Mouse (Mus musculus) hindbrain, postnatal 0 days (tissue): ENCODE measurements around the gene Lgr5. TPM values are rescaled to one million over a fixed set of nuclear protein-coding genes. Genes with fewer than 3 reads are reported as not detected.
A peak's percentile ranks its signal among the peaks of the same experiment; 100 is the strongest.

ENCODE experiments used
- ATAC-seq: fragments of 200-750 bp; cut with Nextera tagmentation; 2 replicates; pipeline ENCODE4 v1.8.0; 2017; ENCODE audit warnings: mild to moderate bottlenecking, moderate TSS enrichment, moderate library complexity
- DNase-seq: peaks from one replicate; pipeline ENCODE4 v3.0.0-alpha.2; 2015; ENCODE audit warnings: low spot score
- H3K27ac ChIP-seq: fragments of 300-500 bp; sonication (generic); 2 replicates; pipeline ENCODE4 v1.5.1; 2014; ENCODE audit warnings: mild to moderate bottlenecking
- H3K27me3 ChIP-seq: fragments of 300-500 bp; sonication (generic); 2 replicates; pipeline ENCODE4 v1.6.1; 2014; ENCODE audit warnings: low read length, mixed read lengths; ENCODE audit not compliant: insufficient read depth
- H3K36me3 ChIP-seq: fragments of 300-500 bp; sonication (generic); 2 replicates; pipeline ENCODE4 v1.6.1; 2014; ENCODE audit warnings: low read length, mixed read lengths; ENCODE audit not compliant: insufficient read depth
- H3K4me1 ChIP-seq: fragments of 300-500 bp; sonication (generic); 2 replicates; pipeline ENCODE4 v1.6.1; 2014; ENCODE audit warnings: antibody characterized with exemption, low read length, mixed read lengths; ENCODE audit not compliant: insufficient read depth
- H3K4me2 ChIP-seq: fragments of 300-500 bp; sonication (generic); 2 replicates; pipeline ENCODE4 v1.6.1; 2014; ENCODE audit warnings: low read depth, mild to moderate bottlenecking, low read length, moderate library complexity, mixed read lengths
- H3K4me3 ChIP-seq: fragments of 300-500 bp; sonication (generic); 2 replicates; pipeline ENCODE4 v1.5.1; 2014; ENCODE audit warnings: low read length
- H3K9ac ChIP-seq: fragments of 300-500 bp; sonication (generic); replicated peaks from 2 replicates; pipeline ENCODE4 v1.6.1; 2014; ENCODE audit warnings: mild to moderate bottlenecking, low read length, moderate library complexity, mixed read lengths
- H3K9me3 ChIP-seq: fragments of 300-500 bp; sonication (generic); 2 replicates; pipeline ENCODE4 v1.6.1; 2016; ENCODE audit warnings: low read length, mixed read lengths
- CTCF ChIP-seq: IDR thresholded peaks from 2 replicates; pipeline ENCODE4 v1.5.1; 2016; ENCODE audit warnings: antibody characterized with exemption, control low read depth, low read depth
- WGBS: fragments of 180-500 bp; shearing (Covaris S2); extraction: QIAGEN DNeasy Blood & Tissue Kit; methylation state at CpG from one replicate; pipeline ENCODE4 v1.1.7; 2014; 5-methylcytosine and 5-hydroxymethylcytosine counted together
- polyA plus RNA-seq: library from polyadenylated mRNA; unstranded; fragments of >200 nt; fragmentation: Nextera tagmentation; extraction: Ambion mirVana; gene quantifications from 2 replicates; pipeline ENCODE4 v1.2.1, GENCODE M21; 2015
- total RNA-seq: library from RNA; depleted of rRNA; stranded (reverse); fragments of >200 nt; gene quantifications from 2 replicates; pipeline ENCODE4 v1.2.3, GENCODE M21; 2014

Lgr5 gene
- total and polyA plus RNA-seq, 2 experiments from 2014 or later: 3.0 to 3.3 TPM

- Histone ChIP-seq H3K36me3 (no peaks in the 10 kb centered on the region), H3K9ac (no peak overlapping the region), H3K27ac (no peak overlapping the region), H3K4me3 (no peak overlapping the region), H3K9me3 (no peaks in the 10 kb centered on the region), H3K4me2 (no peak overlapping the region), H3K4me1 (no peaks in the 10 kb centered on the region), H3K27me3 (no peaks in the 10 kb centered on the region)
- no peak for TF ChIP-seq CTCF
- ATAC-seq: no peak
- 64% methylated on average over 12 of the region's 12 CpGs for WGBS
- peak; percentile 40 for DNase-seq
Measured at GRCm38 (mm10) chr10:115561136-115561880, 26.3 kb downstream of the Lgr5 start.

- ATAC-seq: peak; percentile 78
- Histone ChIP-seq H3K36me3 (no peaks in the 10 kb centered on the region), H3K9ac (no peak overlapping the region), H3K4me1 (no peaks in the 10 kb centered on the region), H3K4me2 (peak overlapping the region; percentile 31), H3K4me3 (no peak overlapping the region), H3K9me3 (no peaks in the 10 kb centered on the region), H3K27ac (no peak overlapping the region), H3K27me3 (no peaks in the 10 kb centered on the region)
- TF ChIP-seq CTCF: no peak
- DNase-seq: no peak
- WGBS: 14% methylated on average over 12 of the region's 12 CpGs
Measured at GRCm38 (mm10) chr10:115556738-115557242, 30.8 kb downstream of the Lgr5 start.

- no peak overlapping the region for H3K9ac ChIP-seq
- no peaks in the 10 kb centered on the region for H3K4me1 ChIP-seq
- no peaks in the 10 kb centered on the region for H3K27me3 ChIP-seq
- H3K4me2 ChIP-seq: no peak overlapping the region
- DNase-seq (no peak), ATAC-seq (no peak)
- no peaks in the 10 kb centered on the region for H3K36me3 ChIP-seq
- no peaks in the 10 kb centered on the region for H3K9me3 ChIP-seq
- WGBS: 72% methylated on average over 2 of the region's 2 CpGs
- no peak overlapping the region for H3K4me3 ChIP-seq
- H3K27ac ChIP-seq: no peak overlapping the region
- TF ChIP-seq CTCF: no peak
Measured at GRCm38 (mm10) chr10:115555191-115555765, 32.3 kb downstream of the Lgr5 start.

- WGBS: 47% methylated on average over 11 of the region's 11 CpGs
- H3K4me1 ChIP-seq: no peaks in the 10 kb centered on the region
- H3K4me2 ChIP-seq: no peak overlapping the region
- ATAC-seq (no peak), DNase-seq (no peak)
- H3K4me3 ChIP-seq: no peak overlapping the region
- TF ChIP-seq CTCF: no peak
- H3K9me3 ChIP-seq: no peaks in the 10 kb centered on the region
- H3K9ac ChIP-seq: no peak overlapping the region
- H3K27me3 ChIP-seq: no peaks in the 10 kb centered on the region
- no peaks in the 10 kb centered on the region for H3K36me3 ChIP-seq
- H3K27ac ChIP-seq: no peak overlapping the region
Measured at GRCm38 (mm10) chr10:115553352-115554113, 34.0 kb downstream of the Lgr5 start.

- TF ChIP-seq CTCF: no peak
- Histone ChIP-seq H3K4me1 (no peaks in the 10 kb centered on the region), H3K36me3 (no peaks in the 10 kb centered on the region), H3K27ac (no peak overlapping the region), H3K9ac (no peak overlapping the region), H3K9me3 (no peaks in the 10 kb centered on the region), H3K4me2 (no peak overlapping the region), H3K27me3 (no peaks in the 10 kb centered on the region), H3K4me3 (no peak overlapping the region)
- DNase-seq: no peak
- WGBS: 86% methylated on average over 3 of the region's 3 CpGs
- ATAC-seq: no peak
Measured at GRCm38 (mm10) chr10:115551069-115551468, 36.5 kb downstream of the Lgr5 start.

GRCm38 (mm10) chr10:115550253-115550652 is 37.3 kb downstream of the Lgr5 start:
- Histone ChIP-seq H3K36me3 (no peaks in the 10 kb centered on the region), H3K9me3 (no peaks in the 10 kb centered on the region), H3K4me1 (no peaks in the 10 kb centered on the region), H3K27me3 (no peaks in the 10 kb centered on the region), H3K4me3 (no peak overlapping the region), H3K9ac (no peak overlapping the region), H3K4me2 (no peak overlapping the region), H3K27ac (no peak overlapping the region)
- no peak for TF ChIP-seq CTCF
- peak; percentile 70 for ATAC-seq
- DNase-seq: peak; percentile 66
- 37% methylated on average over 7 of the region's 7 CpGs for WGBS
